Mouse (Mus musculus) forebrain, embryonic 14.5 days (tissue): ENCODE data around the gene Gm28308. TPM values are rescaled to one million over a fixed set of nuclear protein-coding genes. Genes with fewer than 3 reads are reported as not detected.

Experiments
- ATAC-seq: fragments of 200-750 bp; cut with Nextera tagmentation; 2 replicates; pipeline ENCODE4 v1.8.0; 2017; ENCODE audit warnings: mild to moderate bottlenecking, moderate library complexity
- DNase-seq: peaks from one replicate; pipeline ENCODE4 v3.0.0-alpha.2; 2015; ENCODE audit warnings: low spot score
- H3K27ac ChIP-seq: fragments of 300-500 bp; sonication (generic); 2 replicates; pipeline ENCODE4 v1.5.1; 2014; ENCODE audit warnings: low read depth, mild to moderate bottlenecking, control low read depth, low read length, moderate library complexity
- H3K27me3 ChIP-seq: fragments of 300-500 bp; sonication (generic); replicated peaks from 2 replicates; pipeline ENCODE4 v1.6.1; 2014; ENCODE audit warnings: low read length, control low read depth, mixed read lengths; ENCODE audit not compliant: control insufficient read depth, insufficient read depth
- H3K36me3 ChIP-seq: fragments of 300-500 bp; sonication (generic); 2 replicates; pipeline ENCODE4 v1.6.1; 2014; ENCODE audit warnings: low read length, control low read depth; ENCODE audit not compliant: control insufficient read depth, insufficient read depth
- H3K4me1 ChIP-seq: fragments of 300-500 bp; sonication (generic); 2 replicates; pipeline ENCODE4 v1.6.1; 2014; ENCODE audit warnings: antibody characterized with exemption, low read length, control low read depth; ENCODE audit not compliant: control insufficient read depth, insufficient read depth
- H3K4me2 ChIP-seq: fragments of 300-500 bp; sonication (generic); 2 replicates; pipeline ENCODE4 v1.6.1; 2014; ENCODE audit warnings: mild to moderate bottlenecking, control low read depth, low read length
- H3K4me3 ChIP-seq: fragments of 300-500 bp; sonication (generic); 2 replicates; pipeline ENCODE4 v1.5.1; 2014; ENCODE audit warnings: low read depth, low read length, control low read depth
- H3K9ac ChIP-seq: fragments of 300-500 bp; sonication (generic); 2 replicates; pipeline ENCODE4 v1.6.1; 2014; ENCODE audit warnings: mild to moderate bottlenecking, low read length, control low read depth, moderate library complexity
- H3K9me3 ChIP-seq: fragments of 300-500 bp; sonication (generic); replicated peaks from 2 replicates; pipeline ENCODE4 v1.6.1; 2016; ENCODE audit warnings: low read length, control low read depth, mixed read lengths; ENCODE audit not compliant: control insufficient read depth
- WGBS: fragments of 180-500 bp; shearing (Covaris S2); extraction: QIAGEN DNeasy Blood & Tissue Kit; methylation state at CpG from one replicate; pipeline ENCODE4 v1.1.7; 2014; 5-methylcytosine and 5-hydroxymethylcytosine counted together
- polyA plus RNA-seq: library from polyadenylated mRNA; unstranded; fragments of >200 nt; fragmentation: Nextera tagmentation; extraction: Ambion mirVana; gene quantifications from 2 replicates; pipeline ENCODE4 v1.2.1, GENCODE M21; 2014

Gm28308 gene
- not detected in 2 replicates for polyA plus RNA-seq

- ATAC-seq (no peak), DNase-seq (no peak)
- Histone ChIP-seq H3K27me3 (peaks cover 98% of the 10 kb centered on the region), H3K4me3 (no peak within 1 kb of the TSS), H3K9ac (no peak within 1 kb of the TSS), H3K27ac (no peak within 1 kb of the TSS), H3K4me1 (peaks cover 6% of the 10 kb centered on the region; the same call in 1 of the 2 replicates), H3K9me3 (no peaks in the 10 kb centered on the region), H3K4me2 (no peak within 1 kb of the TSS), H3K36me3 (no peaks in the 10 kb centered on the region)
- WGBS, result 3% methylated on average over 38 of the region's 38 CpGs
These were observed at the start of gene Gm28308, which contains the start of gene Hoxa3 for GRCm38 (mm10) chr6:52213119-52213986. Gm28308 (minus strand) TSS chr6:52213339. Hoxa3 (minus strand) TSS chr6:52213336.

DNA sequence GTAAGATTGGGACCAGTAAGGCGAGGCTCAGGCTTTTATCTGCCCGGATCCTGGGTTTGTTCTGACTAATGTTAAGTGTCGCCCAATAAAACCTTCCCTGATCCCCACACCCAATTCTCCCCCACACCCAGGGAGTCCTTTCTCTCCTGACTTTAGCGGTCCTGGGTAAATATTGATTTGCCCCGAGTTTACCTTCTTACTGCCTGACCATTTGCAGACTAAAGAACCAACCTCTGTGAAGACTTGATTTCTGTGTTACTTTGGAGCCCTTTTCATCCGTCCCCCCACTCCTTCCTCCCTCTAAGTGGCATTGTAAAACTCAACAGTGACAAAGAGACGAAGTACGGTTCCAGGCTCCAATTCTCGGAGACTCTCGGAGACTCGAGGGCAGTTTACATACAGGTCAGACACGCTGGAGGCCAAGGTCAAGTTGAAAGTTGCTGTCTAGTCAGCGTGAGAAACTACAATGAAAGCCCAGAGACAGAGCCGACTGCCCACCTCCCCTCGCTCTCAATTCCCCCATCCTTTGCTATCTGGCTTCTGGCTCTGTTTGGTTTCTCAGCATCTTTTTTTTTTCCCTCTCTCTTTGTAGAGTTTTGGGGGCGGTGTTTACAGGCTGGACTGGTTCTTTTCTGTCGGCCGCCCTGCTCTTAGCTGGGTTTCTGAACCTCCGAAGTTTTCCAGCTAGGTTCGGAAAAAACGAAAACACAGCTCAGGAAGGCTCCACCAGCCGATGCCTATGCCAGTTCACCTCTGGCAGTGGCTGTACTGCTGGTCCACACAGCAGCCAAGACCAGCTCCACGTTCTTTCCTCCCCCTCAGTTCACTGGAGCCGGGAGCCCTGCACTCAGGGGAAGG is 49.6 kb upstream of the Gm28308 start:
- Histone ChIP-seq H3K4me1 (no peaks in the 10 kb centered on the region), H3K27ac (no peak overlapping the region), H3K36me3 (no peaks in the 10 kb centered on the region), H3K27me3 (peaks cover 88% of the 10 kb centered on the region), H3K9me3 (no peaks in the 10 kb centered on the region), H3K9ac (no peak overlapping the region), H3K4me3 (no peak overlapping the region), H3K4me2 (no peak overlapping the region)
- DNase-seq, result no peak
- ATAC-seq, result no peak
- 1% methylated on average over 24 of the region's 24 CpGs for WGBS

DNA sequence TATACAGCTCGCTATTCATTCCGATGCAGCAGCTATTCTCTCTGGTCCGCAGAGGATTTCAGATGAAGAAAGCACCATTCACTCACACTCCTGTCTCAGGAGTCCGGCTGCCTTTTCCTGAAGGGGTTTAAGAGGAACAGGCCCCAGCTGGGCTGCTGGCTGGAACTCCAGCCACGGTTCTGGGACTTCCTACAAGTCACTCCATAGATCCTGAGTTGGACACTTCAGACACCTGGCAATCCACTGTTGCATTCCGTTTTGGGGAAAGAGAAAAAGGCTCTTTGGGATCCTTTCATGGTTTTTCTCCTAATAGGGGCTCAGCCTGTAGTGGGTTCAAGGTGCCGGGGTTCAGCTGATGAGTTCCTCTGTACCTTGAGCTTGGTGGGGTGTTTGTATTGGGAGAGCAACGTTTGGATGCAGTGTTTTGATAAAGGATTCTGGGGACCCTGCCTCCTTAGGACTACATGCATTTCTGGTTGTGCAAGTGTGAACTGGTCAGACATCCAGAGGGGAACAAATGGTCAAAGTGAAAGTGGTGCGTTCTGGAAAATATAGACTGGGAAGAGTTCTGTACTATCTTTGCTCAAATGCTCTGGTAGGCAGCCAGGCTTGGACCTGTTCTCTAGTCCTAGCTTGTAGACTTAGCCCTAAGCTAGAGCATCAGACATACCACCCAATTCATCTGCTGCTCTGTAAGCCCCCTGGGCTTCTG is 48.8 kb upstream of the Gm28308 start:
- no peaks in the 10 kb centered on the region for H3K9me3 ChIP-seq
- DNase-seq, result no peak
- ATAC-seq, result no peak
- H3K4me2 ChIP-seq, result no peak overlapping the region
- no peak overlapping the region for H3K4me3 ChIP-seq
- H3K27ac ChIP-seq, result no peak overlapping the region
- 3% methylated on average over 9 of the region's 9 CpGs for WGBS
- no peaks in the 10 kb centered on the region for H3K4me1 ChIP-seq
- no peaks in the 10 kb centered on the region for H3K36me3 ChIP-seq
- peaks cover 91% of the 10 kb centered on the region for H3K27me3 ChIP-seq
- no peak overlapping the region for H3K9ac ChIP-seq

- Histone ChIP-seq H3K9me3 (no peaks in the 10 kb centered on the region), H3K4me1 (no peaks in the 10 kb centered on the region), H3K27ac (no peak within 1 kb of the TSS), H3K36me3 (no peaks in the 10 kb centered on the region), H3K4me3 (peak within 1 kb of the TSS; percentile 21), H3K4me2 (peak within 1 kb of the TSS; percentile 40), H3K9ac (no peak within 1 kb of the TSS), H3K27me3 (peaks cover 89% of the 10 kb centered on the region)
- ATAC-seq, result 0 out of 2 replicates have a peak, but pooled peaks have one; percentile 48
- DNase-seq, result no peak
- WGBS, result under 1% methylated on average over 34 of the region's 72 CpGs
These were observed 47.8 kb upstream of the Gm28308 start, which contains the start of gene Hoxa13 for GRCm38 (mm10) chr6:52260654-52261575. Hoxa13 (minus strand) TSS chr6:52260880.

GRCm38 (mm10) chr6:52259811-52260261 is 46.7 kb upstream of the Gm28308 start:
- under 1% methylated on average over 39 of the region's 39 CpGs for WGBS

DNA sequence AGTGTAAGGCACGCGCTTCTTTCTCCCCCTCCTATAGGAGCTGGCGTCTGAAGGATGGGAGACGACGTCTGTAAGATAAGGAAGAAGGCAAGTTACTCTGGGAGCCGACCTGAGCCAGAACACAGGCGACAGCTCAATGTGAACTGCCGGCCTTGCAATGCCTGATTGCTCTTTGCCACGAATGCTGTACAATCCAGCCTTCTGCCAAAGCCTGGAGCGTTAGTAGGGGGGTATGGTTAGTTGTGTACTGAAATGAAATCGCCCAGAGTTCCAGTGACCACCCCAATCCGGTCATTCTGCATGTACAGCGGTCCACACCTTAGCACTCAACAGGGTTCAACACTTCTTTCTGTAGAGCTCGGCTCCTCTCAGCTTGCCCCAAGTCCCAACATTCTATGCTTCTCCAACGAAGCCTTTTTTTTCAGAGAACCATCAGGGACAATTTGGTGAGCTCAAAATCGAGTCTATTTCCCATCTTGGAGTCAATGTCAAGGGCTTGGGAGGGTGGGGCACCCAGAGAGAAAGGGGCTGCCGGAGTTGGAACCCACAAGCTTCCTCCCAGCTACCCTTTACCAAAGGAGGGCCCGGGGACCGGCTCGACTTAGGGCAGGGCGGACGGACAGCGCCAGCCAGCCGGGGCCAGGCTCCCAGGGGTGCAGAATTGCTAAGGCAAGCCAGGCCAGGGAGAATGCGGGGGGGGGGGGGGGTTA is 46.1 kb upstream of the Gm28308 start:
- Histone ChIP-seq H3K4me1 (no peaks in the 10 kb centered on the region), H3K27me3 (peaks cover 86% of the 10 kb centered on the region), H3K36me3 (no peaks in the 10 kb centered on the region), H3K4me2 (no peak overlapping the region), H3K9ac (no peak overlapping the region), H3K9me3 (no peaks in the 10 kb centered on the region), H3K27ac (no peak overlapping the region), H3K4me3 (no peak overlapping the region)
- no peak for DNase-seq
- ATAC-seq, result no peak
- WGBS, result under 1% methylated on average over 25 of the region's 25 CpGs

More at GRCm38 (mm10) chr6:52259811-52260261, 46.7 kb upstream of the Gm28308 start:
- no peak overlapping the region for H3K9ac ChIP-seq
- no peaks in the 10 kb centered on the region for H3K36me3 ChIP-seq
- no peaks in the 10 kb centered on the region for H3K9me3 ChIP-seq
- H3K4me3 ChIP-seq, result no peak overlapping the region
- H3K4me2 ChIP-seq, result peak overlapping the region; percentile 40; the same call in 1 of the 2 replicates
- no peak for DNase-seq
- no peaks in the 10 kb centered on the region for H3K4me1 ChIP-seq
- peaks cover 89% of the 10 kb centered on the region for H3K27me3 ChIP-seq
- H3K27ac ChIP-seq, result no peak overlapping the region
- no peak for ATAC-seq

DNA sequence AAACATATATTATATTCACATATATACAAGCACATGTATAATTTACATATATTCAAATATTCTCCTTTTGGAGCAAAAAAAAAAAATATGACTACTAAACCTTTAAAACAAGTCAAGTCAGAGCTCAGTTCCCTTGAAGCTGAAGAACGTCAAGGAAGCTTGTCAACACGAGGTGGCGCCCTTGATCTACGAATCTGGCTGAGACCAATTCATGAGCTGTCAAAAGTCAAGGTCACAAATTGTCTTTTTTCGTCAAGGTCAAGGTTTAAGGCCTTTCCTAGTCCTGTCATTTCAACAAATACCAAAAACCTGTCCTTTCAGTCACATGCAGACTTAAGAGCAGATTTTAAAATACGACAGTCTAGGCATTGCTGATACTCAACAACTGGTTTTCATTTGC is 43.8 kb upstream of the Gm28308 start:
- Histone ChIP-seq H3K36me3 (no peaks in the 10 kb centered on the region), H3K27ac (no peak overlapping the region), H3K9me3 (no peaks in the 10 kb centered on the region), H3K4me1 (no peaks in the 10 kb centered on the region), H3K4me2 (no peak overlapping the region), H3K4me3 (no peak overlapping the region), H3K9ac (no peak overlapping the region), H3K27me3 (peaks cover 86% of the 10 kb centered on the region)
- ATAC-seq (no peak), DNase-seq (peak; percentile 88)
- 2% methylated on average over 6 of the region's 6 CpGs for WGBS
